Mouse (Mus musculus) thymus, postnatal 14 days (tissue): ENCODE measurements around the gene Depp1.

ENCODE experiments used
- DNase-seq: peaks from one replicate; pipeline ENCODE4 v3.0.0; 2021

Gene Depp1

DNA sequence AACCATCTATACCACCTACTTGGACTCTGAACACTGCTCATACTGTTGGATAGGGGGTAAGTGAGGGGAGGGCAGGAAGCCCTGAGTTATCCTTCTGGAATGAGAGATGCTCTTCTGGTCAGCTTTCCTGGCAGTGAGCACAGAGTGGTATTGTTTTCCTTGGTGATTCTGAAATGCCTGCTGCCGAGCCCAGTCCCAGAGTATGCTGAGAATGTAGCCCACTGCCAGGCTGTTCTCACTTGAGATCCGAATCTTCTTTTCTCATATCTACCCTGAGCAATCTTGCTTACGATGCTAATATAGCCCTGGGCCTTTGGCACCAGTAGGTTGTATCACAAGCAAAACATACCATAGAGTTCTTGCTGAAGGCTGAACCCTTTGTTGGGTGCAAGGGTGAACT is 43.9 kb downstream of the Depp1 start:
- DNase-seq: no peak

DNA sequence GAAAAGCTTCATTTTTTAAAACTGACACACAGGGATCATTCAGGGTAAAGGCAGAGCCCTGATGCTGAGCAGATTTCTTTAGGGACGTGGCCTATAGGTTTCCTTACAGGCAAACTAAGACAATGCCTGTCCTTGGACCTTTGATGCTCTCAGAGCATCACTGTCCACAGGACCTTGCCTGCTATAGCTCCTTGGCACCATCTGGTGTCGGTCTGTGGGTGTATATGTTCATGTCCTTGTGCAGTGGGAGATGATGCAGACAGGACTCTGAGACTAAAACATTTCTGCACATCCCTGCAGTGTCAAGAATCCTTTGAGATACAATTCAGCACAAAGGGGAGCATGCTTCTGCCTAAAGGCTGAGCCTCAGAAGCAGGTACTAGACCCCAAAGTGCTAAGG is 47.0 kb downstream of the Depp1 start:
- DNase-seq: no peak

DNA sequence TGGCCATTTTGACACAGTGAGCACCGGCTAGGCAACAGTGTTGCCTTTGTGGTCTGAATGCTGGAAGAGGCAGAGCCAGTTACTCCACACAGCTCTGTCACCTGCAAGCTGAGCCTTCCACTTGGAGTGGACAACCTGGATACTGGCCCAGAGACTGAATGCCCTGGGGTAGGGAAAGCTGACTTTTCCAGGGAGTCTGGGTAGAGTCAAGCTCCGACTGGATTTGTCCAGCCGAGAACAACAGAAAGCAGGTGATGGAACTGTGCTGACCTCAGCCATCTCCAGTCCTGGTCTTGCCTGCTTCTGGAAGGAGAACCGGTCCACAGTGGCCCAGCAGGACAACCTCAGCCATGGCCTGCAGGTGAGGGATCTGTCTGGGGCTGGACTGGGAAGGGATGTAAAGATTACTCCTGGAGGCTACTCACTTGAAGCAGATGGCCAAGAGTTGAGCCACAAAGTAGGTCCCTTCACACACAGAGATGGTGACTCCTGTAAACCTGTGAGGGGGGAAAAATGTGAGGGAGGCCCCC is 47.6 kb downstream of the Depp1 start:
- DNase-seq: no peak

DNA sequence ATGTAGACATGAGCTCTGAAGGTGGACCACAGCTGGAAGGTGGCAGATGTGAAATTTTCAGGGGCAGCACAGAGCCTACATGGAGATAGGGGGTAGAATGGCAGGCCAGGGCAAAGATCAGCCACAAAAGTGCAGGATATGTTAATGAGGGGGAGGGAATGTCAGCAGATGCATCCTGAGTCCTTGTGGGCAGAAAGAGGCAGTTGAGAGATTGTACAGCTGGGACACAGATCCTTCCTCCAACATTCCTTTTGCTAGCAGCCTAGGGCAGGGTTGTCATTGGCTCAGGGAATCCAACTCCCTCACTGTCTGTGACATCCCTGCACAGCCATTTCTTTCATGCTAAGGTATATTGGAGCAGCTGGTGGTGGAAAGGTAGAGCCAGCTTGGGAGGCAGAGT is 50.4 kb downstream of the Depp1 start:
- DNase-seq: no peak
